Mouse (Mus musculus) gastrocnemius, postnatal 10 days (tissue): ENCODE measurements around the gene Fbxo22. TPM values are rescaled to one million over a fixed set of nuclear protein-coding genes. Genes with fewer than 3 reads are reported as not detected.
"Not testable (repeated sequence)": the region's sequence is repeated elsewhere in the genome, so short reads cannot be mapped to it uniquely, and the experiment has no call there.

Experiments
- DNase-seq: peaks from one replicate; pipeline ENCODE4 v3.0.0; 2021; ENCODE audit warnings: mixed read lengths
- total RNA-seq, 2 experiments: library from RNA; stranded (reverse); gene quantifications; 2 replicates each; pipeline ENCODE4 v1.2.3; 2021

The Fbxo22 gene
- total RNA-seq, 2 experiments from 2014 or later, result 20.2 to 21.5 TPM

DNA sequence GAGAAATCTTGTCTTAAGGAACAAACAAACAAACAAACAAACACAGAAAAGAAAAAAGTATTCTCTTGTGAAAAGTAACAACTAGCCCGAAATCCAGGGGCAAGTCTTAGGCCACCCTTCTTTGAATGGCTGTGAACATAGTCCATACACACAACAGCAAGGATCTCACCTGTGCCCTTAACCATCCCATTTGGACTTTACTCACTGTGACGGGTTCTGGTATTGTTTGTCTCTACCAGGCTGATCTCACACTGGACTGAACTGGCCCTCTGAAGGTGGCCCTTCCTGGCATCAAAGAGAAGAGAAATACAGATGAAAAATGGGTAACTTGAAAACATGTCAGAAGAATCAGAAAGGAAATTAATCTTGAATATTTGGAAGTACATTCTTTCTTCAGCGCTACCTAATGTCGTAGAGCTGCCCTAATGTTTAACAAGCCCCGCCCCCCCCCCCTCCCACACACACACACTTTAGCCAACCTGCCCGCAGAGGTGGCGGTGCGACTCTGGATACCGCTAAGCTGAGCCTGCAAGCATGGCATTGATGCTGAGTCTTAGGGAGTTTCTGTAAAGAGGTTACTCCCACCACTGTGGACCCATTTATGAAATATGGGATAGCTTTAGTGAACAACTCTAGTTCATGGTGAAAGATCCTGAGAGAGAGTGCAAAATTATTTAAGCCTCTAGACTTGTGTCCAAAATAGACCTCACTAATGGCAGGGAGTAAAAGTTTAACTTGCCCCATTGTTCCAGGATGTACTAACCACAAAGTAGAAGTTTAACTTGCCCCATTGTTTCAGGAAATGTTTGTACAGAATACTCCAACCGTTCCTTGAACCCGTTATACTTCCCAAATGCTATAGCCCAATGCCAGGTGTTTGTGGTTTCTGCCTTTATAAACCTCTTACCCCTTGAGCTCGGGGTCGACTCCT is 27.8 kb downstream of the Fbxo22 start:
- DNase-seq, result no peak

DNA sequence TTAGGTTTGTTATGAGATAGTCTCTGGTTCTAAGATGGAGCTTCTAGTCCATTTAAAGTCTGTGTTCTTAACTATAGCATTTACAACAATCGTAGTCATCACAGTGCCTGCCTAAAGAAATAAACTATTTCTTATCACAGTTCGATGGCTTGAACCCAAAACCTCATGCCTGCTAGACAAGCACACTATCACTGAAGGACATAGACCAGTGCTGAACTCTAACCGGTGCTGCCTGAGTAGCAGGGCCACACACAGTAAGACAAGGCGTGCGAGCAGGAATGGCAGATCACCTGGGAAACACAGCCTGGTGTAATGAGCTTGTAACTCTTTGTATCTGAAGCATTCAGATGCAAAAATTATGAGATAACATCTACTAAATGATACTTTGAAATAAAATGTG is 32.1 kb downstream of the Fbxo22 start:
- DNase-seq, result no peak

DNA sequence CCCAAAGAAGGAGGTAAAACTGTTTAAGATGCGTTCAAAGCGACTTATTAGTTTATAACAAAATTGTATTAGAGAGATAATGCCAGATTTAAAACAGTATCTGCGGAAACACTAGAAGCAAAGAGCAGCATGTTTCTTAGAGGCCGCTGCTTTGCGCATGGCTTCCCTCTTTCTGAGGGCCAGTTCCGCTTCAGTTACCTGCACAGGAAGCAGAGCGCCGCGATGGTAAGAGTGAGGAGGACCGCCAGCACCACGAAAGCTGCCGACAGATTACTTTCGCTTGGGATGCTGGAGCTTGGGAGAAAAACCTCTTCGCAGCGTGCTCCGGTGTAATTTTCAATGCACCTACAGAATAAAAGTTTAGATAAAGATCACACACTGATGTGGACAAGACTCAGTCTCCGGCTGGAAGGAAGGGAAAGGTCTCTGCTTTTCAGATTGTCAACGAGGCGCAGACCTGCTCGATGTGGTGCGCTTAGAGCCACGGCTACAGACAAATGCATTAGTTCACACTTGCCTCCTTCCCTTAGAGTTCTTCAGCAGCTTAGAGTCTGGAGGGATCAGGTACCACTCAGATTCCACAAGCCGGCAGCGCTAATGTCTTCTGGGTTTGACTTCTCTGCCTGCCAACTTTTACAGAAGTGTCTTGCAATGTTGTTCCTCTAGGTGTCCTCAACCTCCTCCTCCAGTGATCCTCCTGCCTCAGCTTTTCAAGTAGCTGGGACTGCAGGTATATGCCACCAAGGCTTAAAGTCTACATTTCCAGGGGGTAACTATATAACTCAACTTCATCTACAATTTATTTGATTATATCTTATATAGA is 33.3 kb downstream of the Fbxo22 start:
- DNase-seq, result no peak

DNA sequence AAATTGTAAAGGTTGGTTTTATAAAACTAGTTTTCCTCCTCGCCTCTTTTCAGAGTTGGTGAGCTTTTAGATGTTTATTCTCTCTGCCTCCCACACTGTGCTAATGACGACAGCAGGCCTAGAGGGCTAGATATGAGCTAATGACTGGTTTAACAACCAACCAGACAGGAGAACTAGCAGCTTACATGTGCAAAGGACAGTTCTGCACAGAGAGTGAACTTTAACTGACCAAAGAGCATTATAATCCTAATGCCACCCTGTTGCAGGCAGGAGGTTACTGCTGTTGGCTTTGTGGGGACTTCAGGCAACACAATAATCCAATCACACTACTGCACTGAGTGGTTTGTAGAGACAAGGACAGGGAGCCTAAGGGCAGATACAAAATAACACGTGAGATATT is 34.6 kb downstream of the Fbxo22 start:
- no peak for DNase-seq

DNA sequence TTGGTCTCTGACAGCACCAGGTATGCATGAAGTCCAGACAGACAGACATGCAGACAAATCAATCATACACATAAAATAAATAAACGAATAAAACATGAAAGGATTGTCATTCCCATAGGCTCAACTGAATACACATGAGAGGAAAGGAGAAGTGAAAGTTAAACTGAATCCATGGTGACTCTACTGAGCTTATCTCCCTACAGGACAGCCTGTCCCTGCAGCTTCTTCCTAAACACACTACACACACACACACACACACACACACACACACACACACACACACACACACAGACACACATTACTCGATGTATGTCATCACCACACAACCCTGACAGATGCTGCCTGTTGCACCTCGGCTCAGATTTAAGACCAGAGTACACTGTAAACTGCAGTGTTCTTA is 35.4 kb downstream of the Fbxo22 start:
- DNase-seq, result no peak

DNA sequence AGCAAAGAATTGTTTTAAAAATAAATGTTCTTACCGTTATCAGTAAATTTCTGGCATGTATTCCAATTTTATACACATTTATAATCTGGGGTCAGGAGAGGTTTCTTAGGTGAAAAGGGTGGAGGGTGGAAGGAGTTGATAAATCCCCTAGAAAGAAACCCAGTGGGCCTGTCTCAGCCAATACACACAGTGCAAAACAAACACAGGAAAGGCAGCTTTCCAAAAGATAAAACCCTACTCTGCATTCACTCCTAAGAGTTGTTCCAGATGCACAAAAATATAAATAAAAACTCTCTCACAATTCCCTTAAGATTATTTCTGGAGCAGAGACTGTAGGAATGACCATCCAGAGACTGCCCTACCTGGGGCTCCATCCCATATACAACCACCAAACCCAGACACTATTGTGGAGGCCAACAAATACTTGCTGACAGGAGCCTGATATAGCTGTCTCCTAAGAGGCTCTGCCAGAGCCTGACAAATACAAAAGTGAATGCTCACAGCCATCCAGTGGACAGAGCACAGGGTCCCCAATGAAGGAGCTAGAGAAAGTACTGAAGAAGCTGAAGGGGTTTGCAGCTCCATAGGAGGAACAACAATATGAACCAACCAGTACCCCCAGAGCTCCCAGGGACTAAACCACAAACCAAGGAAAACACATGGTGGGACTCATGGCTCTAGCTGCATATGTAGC is 36.5 kb downstream of the Fbxo22 start:
- DNase-seq, result not testable (repeated sequence)

DNA sequence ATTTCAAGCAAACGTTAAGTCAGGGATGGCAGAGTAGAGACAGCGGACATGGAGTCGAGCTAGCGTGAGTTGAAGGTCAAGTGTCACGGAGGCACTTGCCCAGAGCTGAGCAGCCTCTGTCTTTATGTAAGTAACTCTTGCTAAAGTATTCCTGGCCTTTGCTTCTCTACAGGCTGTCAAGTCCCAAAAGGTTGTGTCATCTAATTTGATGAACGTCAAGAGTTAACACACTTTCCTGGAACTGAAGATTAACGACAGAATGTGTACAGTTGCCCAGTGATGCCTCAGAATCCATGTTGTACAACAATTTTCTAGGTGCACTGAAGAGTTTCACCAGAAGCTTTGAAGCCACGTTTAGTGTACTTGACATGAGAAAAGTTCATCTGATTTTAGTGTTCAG is 37.7 kb downstream of the Fbxo22 start:
- no peak for DNase-seq

DNA sequence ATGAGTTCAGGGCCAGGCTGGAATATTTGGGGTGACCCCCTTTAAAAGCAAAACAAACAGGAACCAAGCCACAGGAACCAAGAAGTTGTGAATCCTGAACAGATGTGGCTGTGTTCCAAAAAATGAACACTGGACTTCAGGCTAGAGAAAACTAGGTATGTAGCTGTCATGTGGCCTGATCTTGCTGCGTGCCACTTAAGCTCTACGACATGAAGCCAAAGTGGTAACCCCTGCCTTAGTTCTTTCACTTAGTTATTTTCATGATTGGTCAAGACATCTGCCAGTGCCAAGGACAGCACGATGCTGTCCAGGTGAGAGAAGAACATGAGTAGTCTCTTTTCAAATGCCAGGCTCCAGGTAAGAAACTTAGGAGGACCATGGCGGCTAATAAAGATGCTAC is 38.2 kb downstream of the Fbxo22 start:
- no peak for DNase-seq

DNA sequence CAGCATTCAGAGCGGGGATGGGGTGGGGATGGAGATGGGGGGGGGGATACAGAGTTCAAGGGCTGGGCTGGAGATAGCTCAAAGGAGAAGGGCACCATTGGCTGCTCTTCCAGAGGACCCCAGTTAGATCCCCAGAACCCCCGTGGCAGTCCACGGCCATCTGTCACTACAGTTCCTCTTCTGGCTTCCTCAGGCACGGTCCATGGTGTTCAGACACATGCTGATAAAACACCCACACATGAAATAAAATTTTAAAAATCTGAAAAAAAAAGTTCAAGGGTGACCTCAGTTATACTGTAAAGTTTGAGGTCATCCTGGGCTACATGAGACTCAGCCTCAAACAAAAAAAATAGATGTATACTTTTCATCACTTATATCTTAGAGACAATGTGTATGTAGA is 39.7 kb downstream of the Fbxo22 start:
- no peak for DNase-seq

DNA sequence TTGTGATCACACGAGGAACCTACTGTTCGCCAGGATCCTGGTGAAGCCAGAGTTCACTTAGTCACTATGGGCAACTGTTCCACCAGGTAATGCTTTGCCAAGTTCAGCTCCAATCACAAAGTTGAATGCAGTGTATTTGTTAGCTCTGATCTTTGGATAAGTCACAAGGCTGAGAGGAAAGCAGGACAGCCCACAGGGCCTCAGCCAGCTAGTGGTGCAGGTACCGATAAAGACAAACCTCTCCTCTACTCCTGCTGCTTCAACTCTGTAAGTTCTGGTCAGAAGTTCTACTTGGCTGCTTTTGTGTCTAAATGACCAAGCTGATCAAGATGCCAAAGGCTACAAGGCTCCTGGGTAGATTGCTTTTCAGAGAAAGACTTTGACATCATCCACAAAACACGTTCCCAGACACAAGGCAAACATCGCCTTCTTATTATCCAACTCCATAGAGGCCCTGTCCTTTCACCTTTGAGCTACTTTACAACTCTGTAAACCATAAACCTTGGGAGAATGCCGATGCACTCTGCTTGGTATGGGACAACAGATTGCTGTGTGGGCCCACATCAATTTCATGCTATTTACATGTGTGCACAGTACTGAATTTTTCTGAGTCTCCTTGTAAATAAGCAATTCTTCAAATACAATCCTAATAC is 42.0 kb downstream of the Fbxo22 start:
- DNase-seq, result no peak

DNA sequence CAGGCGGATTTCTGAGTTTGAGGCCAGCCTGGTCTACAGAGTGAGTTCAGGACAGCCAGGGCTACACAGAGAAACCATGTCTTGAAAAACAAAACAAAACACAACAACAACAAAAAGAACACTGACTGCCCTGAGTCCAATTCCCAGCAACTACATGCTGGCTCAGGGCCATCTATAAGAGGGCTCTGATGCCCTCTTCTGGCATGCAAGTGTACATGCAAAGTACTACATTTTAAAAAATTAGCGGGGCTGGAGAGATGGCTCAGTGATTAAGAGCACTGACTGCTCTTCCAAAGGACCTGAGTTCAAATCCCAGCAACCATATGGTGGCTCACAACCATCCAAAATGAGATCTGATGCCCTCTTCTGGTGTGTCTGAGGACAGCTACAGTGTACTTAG is 43.4 kb downstream of the Fbxo22 start:
- DNase-seq, result not testable (repeated sequence)

DNA sequence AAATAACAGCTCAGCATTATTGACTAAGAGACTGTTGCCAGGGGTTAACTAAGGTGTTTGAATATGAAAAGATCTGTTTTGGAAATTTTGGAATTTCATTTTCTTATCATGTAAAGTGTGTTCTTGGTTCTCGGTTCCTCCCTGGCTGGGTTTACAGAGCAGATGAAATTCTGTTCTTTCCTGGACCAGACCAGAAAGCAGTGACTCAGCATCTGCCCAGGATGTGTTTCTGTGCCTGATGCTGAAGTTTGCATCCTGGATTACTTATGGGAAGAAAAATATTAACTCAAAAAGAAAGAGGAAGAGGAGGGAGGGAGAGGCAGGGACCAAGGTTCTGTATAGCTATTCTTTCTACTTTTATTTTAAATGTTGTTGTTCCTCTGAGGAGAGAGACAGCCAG is 45.1 kb downstream of the Fbxo22 start:
- no peak for DNase-seq

DNA sequence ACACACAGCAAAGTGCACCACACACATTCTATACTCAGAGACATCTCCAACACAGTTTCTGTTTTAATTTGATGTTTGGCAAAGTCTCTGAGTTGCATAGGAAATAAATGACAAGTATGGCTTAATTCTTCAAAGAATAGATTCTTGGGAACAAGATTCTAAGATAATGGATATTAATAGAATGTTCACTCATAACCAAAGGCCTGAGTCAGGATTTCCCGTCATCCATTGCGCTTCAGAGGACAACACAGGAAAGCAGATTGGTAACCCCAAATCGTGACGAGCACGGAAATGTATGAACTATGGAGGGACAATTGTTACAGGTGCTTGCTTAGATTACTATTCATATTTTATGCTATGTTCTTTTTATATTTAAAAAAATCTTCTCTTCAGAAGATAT is 46.3 kb downstream of the Fbxo22 start:
- DNase-seq, result no peak

DNA sequence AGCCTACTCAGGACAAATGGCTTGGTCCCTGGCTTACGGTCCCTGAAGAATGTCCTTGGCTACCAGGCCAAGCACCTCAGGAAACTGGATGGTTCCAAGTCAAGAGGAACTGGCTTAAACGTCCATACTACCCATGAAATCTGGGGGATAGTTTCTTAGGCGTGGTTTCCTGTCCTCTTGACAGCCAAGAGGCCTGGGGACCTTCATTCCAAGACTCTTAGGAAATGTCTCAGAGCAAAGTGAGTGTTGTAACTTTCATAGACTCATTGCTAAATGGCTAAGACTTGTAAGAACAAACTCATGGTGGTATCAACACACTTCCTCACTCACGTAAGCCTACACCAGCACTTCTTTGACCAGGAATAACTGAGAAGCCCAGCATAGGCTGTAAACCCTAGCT is 46.9 kb downstream of the Fbxo22 start:
- no peak for DNase-seq

DNA sequence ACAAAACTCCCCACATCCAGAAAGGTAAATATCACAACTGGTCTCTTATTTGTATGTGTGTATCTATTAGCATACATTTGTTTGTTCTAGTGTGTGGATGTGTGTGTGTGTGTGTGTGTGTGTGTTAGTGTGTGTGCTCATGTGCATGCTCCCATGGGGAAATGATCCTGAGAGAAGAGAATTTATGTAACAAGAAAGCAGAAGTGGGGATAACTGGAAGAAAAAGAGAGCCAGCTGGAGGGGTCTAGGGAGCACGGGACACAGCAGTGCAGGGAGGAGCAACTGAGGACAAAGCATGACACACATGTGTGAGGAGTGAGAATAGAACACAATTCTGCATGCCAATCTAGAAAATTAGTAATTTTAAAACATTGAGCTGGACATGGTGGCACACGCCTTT is 48.4 kb downstream of the Fbxo22 start:
- DNase-seq, result no peak

DNA sequence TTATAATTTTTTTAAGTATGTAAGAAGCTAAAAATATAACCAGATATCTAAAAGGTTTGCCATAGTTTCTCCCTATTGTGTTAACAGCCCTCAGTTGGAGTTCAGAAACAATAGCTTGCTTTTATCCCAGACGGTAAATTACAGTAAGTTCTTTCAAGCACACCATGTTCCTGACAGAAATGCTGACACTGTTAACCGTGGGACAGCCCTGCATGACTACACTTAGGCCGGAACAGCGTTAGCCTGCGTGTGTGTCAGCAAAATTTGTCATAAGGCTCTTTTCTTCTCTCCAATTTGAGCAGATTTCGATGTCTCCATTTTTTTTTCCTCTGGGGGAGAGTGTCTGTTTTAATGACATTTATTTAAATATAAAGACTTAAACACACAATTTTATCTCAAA is 51.0 kb downstream of the Fbxo22 start:
- no peak for DNase-seq

DNA sequence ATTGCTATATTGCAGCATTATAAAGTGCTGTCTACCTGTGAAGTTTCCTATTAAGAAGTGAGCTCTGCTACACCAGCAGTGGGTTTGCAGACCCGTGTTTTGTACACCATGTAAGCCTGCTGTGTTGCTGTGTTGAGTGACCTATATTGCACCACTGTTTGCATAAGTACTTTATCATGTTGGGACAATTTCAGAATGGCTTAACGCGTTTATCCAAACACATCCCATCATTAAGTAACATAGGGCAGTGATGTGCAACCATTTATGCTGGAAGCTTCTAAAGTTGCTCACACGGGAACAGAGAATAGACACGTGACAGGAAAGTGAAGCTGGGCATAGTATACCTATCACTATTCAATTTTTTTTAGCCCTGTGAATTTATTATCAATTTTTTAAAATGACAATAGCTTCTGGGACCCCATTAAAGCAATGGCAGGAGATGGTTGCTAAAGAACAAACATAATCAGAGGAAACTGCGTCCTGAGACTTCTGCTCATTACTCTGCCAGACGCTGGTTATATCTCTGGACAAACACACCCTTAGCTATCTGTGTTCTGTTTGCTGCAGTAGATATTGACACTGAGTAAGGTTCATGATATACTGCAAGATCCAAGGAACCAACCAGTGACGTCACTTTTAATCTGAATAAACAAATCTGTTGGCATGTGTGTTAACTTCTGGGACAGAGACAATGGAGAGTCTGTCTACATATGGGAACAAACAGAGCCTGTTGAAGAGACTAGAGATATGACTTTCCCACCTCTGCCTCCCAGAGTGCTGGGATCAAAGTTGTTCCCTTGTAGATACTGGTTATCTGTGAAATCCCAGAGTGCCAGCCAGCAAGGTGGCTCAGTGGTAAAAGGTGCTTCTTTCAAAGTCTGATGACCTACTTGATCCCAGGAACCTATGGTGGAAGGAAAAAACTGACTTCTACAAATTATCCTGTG is 55.9 kb downstream of the Fbxo22 start:
- no peak for DNase-seq

DNA sequence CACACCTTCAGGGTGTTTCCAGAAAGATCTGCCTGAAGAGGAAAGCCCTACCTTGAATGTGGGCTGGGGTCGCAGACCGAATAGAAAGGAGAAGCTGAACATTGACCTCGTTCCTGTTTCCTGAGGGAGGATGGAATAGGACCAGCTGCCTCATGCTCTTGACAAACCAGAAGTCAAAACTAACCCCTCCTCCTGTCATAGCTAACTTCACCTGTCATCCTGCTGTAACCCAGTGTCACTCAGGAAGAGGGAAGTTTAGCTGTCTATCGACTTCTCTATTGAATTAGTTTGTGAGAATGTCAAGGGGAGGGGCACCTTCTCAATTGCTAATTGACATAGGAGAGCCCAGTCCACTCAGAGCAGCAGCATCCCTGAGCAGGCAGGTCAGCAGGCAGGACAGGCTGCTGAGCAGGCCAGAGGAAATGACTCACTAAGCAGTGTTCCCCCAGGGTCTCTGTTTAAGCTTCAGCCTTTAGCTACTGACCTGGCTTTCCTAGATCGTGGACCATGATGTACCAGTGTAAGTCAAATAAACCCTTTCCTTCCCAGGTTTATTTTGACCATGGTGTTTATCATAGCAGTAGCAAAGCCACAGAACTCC is 63.3 kb downstream of the Fbxo22 start:
- no peak for DNase-seq

DNA sequence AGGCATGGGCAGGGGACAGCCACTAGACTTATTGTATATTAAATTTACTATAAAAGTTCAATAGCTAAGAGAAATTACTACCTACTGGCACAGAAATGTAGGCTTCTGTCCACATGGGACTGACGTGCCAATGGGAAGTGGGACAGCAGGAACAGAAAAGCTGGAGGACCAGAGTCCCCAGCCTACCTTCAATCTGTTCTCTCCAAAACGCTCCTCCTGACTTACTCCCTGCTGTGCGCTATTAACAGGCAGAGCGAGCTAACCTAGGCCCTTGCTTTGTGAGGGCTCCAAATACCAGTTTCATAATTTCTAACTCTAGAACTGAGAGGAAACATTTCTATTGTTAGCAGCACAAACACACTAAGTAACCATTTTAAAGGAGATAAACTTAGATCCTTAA is 65.2 kb downstream of the Fbxo22 start:
- no peak for DNase-seq
